Mouse (Mus musculus) megakaryocyte progenitor cell, adult 5-6 weeks (primary cell): Measurements from ENCODE around the gene Myt1l. TPM values are rescaled to one million over a fixed set of nuclear protein-coding genes. Genes with fewer than 3 reads are reported as not detected.

Experiments
- ATAC-seq: replicated peaks from 2 replicates; pipeline ENCODE4 v1.8.0; 2016; ENCODE audit warnings: mild to moderate bottlenecking, moderate TSS enrichment, inconsistent platforms; ENCODE audit not compliant: poor library complexity
- total RNA-seq, 2 experiments: library from RNA; stranded (forward) in 1 of 2; stranded (reverse) in 1 of 2; fragments of 157-497, 149-512 nt in 1 of 2; fragments of 200-1000 nt in 1 of 2; gene quantifications; 2 replicates each; pipeline versions ENCODE4 v1.2.3 to v1.2.4; 2015 to 2017

Gene Myt1l
- total RNA-seq (2015) (not detected in 2 replicates), total RNA-seq (2017) (not detected in 2 replicates)

DNA sequence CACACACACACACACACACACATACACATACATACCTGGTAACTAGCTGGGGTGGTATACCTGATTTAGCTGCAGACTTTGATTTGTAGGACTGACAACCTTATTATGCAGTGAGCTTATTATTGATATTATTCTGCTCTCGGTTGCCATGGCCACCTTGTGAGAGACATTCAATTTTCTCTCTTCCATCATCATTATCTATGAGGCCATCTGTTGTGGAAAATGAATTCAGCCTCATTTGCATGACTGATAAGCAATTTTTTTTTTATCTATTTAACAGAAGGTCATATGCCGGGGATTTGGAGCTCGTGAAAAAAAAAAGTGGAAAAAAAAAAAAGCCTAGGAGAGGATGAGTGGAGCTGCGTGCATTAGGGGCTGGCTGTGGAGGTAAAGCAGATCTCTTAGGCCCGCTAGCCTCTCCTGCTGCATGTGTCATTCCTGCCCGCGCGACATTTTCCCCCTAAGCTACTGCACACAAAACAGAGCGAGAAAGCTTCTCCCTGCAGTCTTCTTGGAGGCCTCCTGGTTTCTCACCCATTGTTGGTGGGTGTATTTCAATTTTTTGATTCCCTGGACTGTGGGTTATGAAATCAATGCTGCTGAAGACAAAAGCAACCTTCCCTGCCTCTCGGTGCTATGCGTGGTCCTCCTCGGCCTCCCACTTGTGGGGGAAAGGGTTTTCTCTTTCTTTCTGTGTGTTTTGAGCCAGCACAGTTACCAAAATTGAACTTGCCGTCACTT lies at the start of gene Myt1l:
TSS of gene Myt1l (plus strand) at position 354 of the 741 bp plus-strand sequence.
- no peak for ATAC-seq

DNA sequence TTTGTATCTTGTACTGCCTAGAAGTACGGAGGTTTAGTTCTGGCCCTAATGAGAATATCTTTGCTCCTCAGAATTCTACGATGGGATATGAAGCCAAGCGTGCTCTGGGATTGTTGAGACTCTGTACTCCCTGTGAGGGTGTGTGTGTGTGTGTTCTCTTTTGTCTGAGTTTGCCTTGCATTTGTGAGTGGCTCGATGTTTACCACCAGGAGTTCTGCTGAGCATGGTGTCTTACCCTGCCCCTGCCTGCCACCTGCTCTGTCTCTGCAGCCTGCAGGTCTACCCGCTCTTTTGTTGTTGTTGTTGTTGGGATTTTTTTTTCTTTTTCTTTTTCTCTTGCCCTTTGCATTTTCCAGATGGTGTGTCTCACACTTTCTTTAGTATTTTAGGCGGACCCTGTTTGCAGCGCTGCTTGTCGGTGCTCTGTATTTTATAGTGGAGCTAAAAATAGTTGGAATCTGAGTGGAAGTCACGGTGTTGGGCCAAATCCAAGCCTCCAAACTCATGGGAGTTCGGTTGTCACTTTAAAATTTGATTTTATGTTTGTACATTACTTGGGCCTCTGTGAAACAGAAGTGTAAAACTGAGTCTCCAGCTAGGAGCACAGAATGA lies 41.7 kb upstream of the Myt1l start:
- ATAC-seq: no peak

DNA sequence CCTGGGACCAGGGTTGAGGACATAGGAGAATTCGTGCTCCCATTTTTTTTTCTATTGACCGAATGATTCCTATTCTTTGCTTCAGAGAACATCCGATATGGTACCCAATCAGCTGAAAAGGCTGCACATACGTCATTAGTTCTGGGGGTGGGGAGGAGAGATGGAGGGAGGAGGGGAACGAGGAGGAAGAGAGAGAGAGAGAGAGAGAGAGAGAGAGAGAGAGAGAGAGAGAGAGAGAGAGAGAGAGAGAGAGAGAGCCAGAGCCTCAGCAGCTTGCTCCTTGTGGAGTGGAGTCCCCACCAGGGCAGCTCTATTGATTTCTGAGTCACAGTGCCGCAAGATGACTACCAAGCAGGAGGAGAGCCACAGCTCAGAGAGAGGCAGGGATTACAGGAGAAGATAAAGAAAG lies 1.9 kb upstream of the Myt1l start:
- ATAC-seq: no peak

DNA sequence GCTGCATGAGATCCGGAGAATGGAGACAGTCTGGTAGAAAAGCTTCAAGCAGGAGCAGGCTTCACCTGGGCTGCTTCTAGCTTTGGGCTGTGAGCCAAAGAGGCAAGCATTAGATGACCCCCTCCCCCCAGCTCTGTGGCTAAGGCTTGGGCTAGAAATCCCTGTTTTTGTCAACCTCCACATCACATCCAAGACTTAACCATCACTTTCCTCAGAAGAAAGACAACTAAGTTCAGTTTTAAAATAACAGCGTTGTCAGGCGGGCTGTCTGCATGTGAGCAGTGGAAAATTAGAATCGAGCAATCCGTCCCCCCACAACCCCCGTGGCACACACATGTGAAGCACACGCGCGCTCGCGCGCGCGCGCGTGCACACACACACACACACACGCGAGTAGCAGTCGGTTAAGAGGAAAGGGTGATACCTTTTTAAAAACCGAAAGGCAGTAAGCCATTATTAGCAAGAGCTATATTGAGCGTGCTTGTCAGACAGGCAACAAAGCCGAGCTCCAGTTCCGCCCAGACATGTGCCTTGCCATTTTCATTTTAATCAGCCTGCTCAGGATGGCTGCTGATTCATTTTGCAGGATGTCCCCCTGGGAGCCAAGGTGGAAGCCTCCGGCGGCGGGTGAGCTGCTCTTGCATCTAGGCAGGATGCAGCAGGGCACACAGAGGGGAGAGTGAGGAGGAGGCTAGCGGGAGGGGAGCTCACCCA lies 979 bp upstream of the Myt1l start:
- no peak for ATAC-seq

DNA sequence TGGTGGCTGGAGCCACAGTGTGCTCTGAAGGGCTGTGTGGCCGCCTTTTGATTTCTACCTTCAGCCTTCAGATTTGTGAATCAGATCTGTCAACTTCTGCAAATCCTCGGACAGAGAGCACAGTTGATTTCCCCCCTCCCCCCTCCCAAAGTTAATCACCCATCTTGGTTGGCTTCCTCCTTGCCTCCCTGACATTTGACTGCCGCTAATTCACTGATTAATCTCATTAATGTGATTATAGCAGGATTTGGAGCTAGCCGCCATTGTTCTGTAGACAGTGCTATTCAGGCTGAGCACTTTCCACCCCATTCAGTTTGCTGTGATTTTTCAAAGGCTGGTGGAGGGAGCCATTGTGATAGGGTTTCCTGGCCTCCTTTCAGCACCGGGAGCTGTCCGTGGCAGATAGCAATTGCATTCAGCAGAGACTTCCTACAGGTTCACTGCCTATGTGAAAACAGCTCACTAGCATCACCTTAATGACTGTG lies 2.1 kb downstream of the Myt1l start:
- ATAC-seq: no peak

DNA sequence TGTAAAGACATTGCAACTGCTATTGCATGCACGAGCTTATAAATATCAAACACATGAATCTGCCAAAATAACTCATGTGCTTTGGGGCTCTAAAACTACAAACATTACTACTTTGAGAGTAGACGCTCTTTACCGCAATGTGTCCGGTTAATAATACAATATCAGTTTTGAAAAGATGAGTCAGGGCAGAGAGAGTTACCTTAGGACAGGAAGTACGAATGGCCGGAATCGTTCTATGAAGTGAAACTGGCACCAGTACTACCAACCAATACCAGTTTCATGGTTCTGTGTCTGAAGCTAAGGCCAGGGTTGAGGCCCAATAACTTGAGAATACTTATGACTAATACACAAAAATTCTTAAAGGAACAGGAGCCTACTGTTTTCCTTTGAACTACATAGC lies 2.6 kb downstream of the Myt1l start:
- no peak for ATAC-seq

DNA sequence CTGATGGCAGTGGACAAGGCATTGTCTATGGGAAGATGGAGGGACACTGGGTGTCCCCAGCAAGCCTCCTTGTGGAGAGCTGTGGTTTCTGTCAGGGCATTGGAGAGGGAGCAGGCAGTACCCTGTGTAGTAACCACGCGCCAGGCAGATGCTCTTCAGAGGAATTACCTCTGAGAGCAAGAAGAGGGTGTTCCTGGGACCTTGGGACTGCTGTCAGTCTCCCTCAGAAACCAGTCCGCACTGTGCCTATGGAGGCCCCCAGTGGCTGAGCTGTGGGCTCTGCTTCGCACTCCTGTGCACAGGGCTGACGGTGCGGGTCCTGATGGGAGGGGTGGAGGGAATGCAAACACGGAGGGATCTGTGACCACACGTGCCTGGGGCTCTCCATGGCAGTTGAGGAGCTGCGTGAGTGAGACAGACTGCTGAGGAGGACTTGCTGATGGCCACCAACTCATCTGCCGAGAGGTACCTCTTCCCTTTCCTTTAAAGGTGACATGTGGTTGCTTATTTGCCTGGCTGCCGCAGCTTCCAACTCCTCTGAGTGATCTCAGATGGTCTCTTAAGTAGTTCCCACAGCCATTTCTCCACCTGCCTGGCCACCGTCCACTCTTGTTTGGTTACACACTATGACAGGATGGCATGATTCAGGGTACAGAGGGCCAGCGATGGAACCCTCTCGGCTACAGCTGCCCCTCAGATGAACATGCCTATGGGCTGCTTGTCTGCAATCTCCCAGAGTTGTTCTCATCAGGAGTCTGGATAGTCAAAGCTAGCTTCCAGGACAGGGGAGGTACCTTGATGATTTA lies 5.1 kb downstream of the Myt1l start:
- ATAC-seq: no peak

DNA sequence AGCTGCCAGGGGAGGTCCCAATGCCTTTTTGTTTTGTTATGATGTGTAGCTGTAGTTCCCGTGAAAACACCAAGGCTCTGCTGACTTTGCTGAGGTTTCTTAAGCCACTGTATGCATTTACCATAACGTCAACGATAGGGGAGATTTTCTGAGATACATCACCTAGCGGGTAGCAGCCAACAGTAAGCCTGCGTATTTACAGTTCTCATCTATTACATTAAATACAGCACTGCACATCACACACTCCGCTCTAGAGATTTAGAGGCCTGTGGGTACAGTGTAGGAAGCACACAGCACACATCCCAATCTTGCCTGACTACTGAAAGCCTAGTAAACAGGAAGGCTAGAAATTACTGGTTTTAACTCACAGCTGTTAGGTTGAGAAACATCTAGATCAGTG lies 6.1 kb downstream of the Myt1l start:
- no peak for ATAC-seq

DNA sequence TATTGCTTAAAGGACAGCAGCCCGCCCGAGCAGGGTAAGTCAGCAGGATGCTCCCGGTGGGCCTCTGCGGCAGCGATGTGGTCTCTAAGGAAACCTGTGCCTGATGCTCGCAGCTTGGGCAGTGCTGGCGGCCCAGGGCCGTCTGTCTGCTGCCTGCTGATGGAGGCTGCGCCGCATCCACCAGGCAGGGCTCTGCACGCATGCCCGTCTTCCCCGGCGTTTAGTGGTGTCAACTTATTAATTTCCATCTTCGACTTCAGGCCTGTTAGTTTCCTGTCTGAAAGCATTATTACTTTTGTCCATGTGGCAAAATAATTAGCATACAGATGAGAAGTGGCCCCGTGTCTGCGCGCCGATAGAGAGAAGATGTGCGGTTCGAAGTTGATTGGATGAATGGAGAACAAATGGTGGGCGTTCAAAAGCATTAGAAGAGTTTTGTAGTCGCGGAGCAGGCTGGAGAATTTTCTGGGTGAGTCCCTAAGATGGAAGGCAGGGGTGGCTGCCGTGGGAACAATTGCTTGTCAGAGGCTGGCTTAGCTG lies 6.6 kb downstream of the Myt1l start:
- no peak for ATAC-seq

DNA sequence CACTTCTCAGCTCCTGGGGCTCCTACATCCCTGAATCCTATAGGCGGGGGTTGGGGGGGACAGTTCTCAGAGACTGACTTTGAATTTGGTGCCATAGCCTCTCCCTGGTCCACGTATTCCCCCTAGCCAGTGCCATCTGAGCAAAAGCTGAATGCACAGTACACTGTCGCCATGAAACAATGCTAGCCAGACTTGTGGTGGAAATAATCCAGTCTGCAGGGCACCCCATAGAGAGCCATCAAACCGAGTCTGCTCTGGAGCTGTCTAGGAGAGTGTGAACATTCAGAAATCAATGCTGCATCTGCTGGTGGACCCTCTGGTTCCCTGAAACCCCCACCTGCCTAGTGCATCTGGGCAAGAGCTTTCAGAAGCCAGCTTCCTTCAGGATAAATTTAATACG lies 9.7 kb downstream of the Myt1l start:
- no peak for ATAC-seq

DNA sequence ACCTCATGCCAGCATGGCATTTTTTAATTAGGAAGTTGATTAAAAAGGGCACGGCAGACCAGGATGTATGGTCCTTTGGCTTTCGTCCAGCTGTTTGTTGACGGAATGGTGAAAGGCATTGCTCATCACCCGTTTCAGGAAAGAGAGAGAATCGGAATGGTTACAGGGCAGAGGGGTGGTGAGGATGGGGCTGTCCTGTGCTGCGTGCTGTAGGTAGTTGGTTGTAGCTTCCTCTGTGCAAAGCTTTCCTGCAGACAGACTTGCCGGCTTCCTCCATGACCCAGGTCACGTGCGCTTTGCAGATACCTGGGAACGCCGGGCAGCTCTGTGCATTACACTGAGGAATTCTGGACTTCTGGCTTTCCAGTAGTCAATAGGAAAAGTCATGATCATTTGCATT lies 10.3 kb downstream of the Myt1l start:
- no peak for ATAC-seq

DNA sequence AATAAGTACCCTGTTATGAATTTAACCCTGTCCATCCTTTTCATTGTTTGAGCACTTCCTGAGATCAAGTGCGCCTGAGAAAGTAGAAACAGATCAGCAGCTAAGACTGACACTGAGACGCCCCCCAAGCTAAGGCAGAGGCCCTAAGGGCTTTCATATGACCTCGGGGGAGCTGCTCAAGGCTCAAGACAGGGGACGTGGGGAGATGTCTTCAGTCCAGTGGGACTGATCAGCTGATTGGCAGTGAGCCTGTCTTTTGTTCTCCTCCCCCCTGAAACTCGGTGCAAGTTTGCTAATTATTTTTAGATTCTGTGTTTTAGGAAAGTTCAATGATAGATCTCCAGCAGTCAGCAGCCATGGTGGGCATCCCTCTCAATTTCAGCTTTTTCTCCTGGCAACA lies 10.9 kb downstream of the Myt1l start:
- no peak for ATAC-seq

DNA sequence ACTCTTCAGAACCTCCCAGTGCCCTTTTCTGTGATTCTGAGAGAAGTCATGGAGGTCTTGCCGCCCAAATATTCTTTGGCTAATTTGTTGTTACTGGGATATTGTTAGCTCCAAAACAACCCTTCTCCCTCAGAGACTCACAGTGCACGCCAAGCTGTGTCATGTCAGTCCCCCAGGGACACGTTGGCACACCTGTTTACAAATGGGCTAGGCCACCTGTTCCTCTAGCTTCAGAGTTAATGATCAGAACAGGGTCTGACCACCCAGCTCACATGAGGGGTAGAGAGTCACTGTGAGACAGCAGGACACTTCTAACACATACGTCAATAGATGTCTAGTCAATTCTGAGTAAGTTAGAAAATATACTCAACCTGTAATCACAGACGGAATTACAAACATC lies 12.6 kb downstream of the Myt1l start:
- ATAC-seq: no peak

DNA sequence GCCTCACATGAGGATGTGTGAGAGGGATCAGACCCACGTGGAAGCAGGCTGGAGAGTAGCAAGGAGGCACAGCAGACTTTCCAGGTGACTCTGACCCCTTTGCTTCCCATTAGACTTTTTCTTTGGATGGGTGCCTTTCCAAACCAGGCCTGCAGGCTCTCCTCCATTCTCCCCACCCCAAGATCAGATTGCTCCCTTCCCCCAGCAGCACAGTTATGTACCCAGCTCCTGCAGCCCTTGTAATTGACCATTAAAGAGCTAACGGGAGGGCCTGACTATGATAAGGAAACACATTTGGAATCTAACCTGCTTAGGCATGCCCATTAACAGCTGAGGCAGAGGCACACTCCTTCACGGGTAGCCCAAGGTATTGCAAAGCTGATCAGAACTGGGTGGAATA lies 17.9 kb downstream of the Myt1l start:
- ATAC-seq: no peak

DNA sequence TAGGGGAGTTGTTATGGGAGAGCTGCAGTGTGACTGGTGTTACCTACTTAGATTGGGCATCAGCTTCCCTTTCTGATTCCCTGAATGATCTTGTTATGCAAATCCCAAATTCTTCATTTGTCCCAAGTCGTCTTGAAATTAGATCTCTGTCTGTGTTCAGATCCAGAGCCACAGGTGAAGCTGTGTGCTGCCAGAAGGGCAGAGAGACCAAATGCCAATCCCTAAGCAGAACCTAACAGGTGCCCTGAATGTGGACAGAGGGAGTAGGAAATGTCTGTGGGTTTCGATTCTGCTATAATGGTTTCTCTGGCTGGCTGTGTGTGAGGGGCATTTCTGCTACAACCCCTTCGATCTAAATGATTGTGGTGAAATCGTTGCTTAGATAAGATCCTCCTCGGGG lies 18.9 kb downstream of the Myt1l start:
- ATAC-seq: no peak

DNA sequence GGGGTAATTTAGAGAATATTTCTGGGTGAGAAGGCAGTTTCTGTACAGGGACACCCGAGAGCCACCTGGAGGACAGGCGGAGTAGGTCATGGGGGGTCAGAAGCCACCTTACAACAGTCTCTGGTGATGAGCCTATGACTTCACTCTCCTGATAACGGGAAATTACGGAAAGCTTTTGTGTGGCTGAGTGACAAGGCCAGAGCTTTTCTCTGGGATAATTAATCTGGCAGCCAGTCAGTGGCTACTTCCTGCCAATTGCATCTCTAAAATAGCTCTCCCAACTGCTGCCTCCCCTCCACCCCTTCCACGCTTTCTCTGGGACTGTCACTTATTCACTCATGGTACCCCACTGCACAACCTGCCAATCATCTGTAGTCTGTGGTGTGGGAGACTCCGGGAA lies 19.6 kb downstream of the Myt1l start:
- no peak for ATAC-seq

DNA sequence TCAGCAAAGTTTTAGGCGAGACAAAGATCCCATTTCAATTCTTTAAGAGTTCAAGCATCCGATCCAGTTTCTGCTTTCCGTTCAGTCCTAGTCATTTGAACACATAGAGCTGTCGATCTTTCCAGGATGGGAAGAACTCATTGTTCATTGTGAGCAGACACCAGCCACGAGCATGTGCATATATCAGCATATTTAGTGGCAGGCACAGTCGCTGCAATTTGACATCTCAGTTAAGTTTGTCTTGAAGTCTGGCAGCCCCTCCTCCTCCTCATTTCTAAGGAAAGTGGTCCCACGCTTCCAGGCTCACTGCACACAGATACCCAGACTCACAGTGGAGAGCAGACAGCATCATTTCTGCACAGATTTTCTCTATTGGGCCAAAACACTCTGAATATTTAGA lies 25.0 kb downstream of the Myt1l start:
- ATAC-seq: no peak

DNA sequence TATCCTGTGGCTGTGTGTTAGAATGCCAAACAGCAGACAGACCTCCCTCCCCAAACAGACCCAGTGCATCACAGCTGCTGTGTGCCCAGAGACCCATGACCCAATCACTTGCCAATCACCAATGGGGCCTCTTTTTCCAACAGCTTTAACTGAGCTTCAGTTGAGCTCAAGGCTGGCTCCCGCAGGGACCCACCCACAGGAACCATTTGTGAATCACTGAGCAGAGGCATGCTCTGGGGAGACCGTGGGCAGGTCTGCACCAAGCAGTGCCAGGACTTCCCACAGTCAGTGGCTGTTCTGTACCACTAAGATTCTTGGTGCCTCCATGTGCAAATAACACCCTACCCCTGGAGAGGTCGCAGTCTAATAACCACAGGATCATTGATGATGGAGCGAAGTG lies 27.5 kb downstream of the Myt1l start:
- no peak for ATAC-seq

DNA sequence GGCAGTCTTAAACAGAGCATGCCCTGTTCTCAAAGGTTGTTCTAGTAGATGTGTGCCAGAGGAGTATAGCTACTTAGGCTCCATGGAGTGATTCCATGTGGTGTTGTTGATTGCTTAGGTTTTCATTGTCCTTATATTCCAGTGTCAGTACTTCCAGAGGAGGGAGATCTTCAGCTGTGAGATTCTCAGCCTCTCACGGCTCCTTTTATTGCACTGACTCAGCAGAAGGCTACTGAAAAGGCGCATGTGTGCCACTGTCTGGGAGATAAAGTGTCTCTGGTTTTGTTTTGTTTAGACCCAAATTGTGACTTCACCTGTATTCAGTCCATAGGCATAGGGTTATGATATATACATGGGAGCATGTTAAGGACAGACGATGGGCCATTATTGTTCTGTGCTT lies 28.2 kb downstream of the Myt1l start:
- ATAC-seq: no peak

DNA sequence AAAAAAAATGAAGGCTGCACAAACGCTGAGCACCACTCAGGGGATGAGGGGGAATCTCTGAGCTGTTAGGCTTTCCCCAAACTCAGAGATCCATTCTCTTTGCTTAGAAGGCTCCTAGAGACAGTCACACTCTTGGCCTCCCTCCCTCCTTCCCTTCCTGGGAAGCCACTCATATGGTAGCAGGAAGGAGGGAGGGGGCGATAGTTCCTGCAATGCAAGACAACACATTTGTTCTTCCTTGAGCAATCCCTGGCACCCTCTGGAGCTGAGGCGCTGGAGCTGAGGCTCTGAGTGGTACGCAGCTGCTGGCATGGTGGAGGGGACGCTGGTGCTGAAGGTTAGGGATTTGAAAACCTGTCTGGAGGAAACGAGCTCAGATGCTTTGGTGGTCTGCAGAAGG lies 28.7 kb downstream of the Myt1l start:
- no peak for ATAC-seq

DNA sequence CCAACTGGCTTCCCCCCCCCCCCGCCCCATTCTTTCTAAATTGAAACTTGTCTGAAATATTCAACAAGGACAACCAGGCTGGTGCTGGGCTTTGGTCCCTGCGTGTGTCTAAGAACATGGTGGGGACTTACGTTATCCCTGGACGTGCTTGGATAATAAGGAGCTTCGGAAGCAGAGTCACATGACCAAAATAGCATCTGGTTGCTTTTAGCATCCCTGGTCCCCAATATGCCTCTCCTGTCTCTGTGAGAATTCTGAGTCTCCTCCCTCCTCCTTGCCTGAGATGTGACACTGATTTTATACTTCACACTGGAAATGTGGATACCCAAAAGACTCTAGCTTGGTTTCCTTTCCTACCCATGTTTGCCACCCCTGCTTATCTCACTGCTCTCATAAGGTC lies 31.6 kb downstream of the Myt1l start:
- ATAC-seq: no peak
